Mouse (Mus musculus) ES-E14 (cell line): Measurements from ENCODE around the gene Nacc2.

Experiments used
- CHD2 ChIP-seq: IDR thresholded peaks from 2 replicates; pipeline ENCODE4 v1.6.1; 2014; ENCODE audit warnings: mild to moderate bottlenecking, low read depth, low read length, inconsistent platforms
- ZC3H11A ChIP-seq: IDR thresholded peaks from 2 replicates; pipeline ENCODE4 v1.6.1; 2012; ENCODE audit warnings: low read depth, mild to moderate bottlenecking, inconsistent platforms, low read length, borderline replicate concordance

- TF ChIP-seq CHD2 = no peak
- no peak for TF ChIP-seq ZC3H11A
Measured at GRCm38 (mm10) chr2:26139034-26139544, 16.1 kb upstream of the Nacc2 start.
